In the genomic region with DNA sequence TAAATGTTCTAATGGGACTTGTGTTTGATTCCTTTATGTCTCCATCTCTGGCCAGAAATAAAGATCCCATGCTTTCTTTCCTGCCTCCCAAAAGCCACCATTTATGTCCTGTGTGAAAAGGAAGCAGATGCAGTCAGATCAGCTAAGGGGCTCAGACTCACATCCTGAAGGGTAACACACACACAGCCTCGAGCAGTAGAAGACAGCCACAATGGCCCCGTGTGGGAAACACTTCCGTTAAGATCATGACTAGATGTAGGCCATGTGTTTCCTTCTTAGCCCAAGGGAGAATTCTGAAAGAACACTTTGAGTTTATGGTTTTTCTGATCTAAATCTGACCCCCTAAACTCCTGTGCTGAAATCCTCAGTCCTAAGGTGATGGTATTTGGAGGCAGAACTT, we compare ENCODE assay signal across 15 mouse cellular contexts.
"Had no signal": no experiment of that assay in that cellular context is flagged by ENCODE, and none has a peak within 500 bp of the region (broad histone marks: within the 10 kb centered on the region; RNA-seq: fewer than 3 reads in every experiment).

No protein-coding gene starts in this region.

- DNase-seq: gastrocnemius, adult 2 months; gastrocnemius, postnatal 10 days; gastrocnemius, postnatal 25 days; heart, adult 18-20 months; heart, postnatal 10 days; heart, postnatal 4 days; kidney, adult 11 months; kidney, postnatal 14 days; kidney, postnatal 36 days; layer of hippocampus, adult 9-11 months; layer of hippocampus, postnatal 36 days; left cerebral cortex, postnatal 4 days had no signal

- ATAC-seq: hindbrain, postnatal 0 days; intestine, embryonic 16.5 days; liver, embryonic 12.5 days had no signal
